Mouse (Mus musculus) gastrocnemius, postnatal 4 days (tissue): ENCODE data around the gene Ift46. TPM values are rescaled to one million over a fixed set of nuclear protein-coding genes. Genes with fewer than 3 reads are reported as not detected.

Experiments used
- DNase-seq, 2 experiments: peaks; one replicate each; pipeline ENCODE4 v3.0.0; 2021 to 2022; ENCODE audit warnings: low spot score in 2 of 2, mixed read lengths in 2 of 2
- long read RNA-seq, 2 experiments: library from polyadenylated mRNA; stranded (forward); transcript quantifications; one replicate each; pipeline ENCODE4 v2.0.0; 2021
- total RNA-seq, 2 experiments: library from RNA; stranded (reverse); gene quantifications; 2 replicates each; pipeline ENCODE4 v1.2.3; 2021

Ift46 gene
- total RNA-seq = 10 to 100 TPM; 65.9 to 69.5 TPM
- long read RNA-seq, experiment 1, full-length matches to known transcripts = 9 of 12 reads
- long read RNA-seq, experiment 1, partial matches to known transcripts = 0 of 12 reads
- long read RNA-seq, experiment 1, other reads (novel, unspliced or antisense) = 3 of 12 reads
- long read RNA-seq, experiment 2, full-length matches to known transcripts = 15 of 18 reads
- long read RNA-seq, experiment 2, partial matches to known transcripts = 0 of 18 reads
- long read RNA-seq, experiment 2, other reads (novel, unspliced or antisense) = 3 of 18 reads

DNA sequence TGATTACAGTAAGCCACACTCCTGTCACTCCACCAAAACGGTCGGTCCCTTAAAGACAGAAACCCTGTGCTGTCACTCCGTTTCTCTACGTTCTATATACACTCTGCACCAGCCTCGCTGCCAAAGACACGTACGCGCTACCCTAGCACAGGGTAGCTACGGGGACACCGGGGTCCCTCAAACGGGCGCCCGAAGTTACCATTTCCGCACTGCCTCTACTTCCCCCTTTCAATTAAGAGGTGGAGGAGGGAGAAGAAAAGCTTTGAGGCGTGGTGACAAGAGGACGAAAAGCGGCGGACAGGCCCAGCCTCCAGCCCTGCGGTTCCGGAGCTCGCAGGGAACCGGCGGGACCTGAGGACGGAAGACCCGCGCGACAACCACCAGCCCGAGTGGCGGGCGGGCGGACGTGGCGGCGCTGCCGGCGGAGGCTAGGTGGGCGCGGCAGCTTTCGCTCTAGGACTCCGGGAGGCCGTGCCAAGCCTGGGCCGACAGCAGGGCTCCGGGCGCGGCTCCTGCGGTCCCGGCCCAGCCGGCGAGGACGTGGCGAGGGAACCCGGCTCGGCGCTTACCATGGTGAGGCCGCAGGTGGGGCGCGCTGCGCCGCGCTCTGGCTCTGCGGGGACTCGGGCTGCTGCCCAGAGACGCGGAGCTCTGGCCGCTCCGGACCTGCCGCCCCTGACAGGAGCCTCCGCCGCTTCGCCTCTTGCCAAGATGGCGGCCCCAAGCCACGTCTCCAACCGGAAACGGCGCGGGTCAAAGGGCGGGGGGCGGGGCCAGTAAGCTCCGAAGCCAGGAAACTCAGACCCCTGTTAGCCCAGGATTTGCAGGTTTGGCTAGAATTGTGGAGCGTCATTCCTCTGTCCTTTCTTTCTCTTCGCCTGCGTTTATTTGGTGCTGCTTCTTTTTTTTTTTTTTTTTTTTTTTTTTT lies at the start of gene Ift46, which contains the start of gene Arcn1:
Gene Ift46 (plus strand): TSS at position 808 of the 928 bp plus-strand sequence.
Gene Arcn1 (minus strand): TSS at position 745 of the 928 bp plus-strand sequence.
- DNase-seq = peak; percentile 74 to 84

DNA sequence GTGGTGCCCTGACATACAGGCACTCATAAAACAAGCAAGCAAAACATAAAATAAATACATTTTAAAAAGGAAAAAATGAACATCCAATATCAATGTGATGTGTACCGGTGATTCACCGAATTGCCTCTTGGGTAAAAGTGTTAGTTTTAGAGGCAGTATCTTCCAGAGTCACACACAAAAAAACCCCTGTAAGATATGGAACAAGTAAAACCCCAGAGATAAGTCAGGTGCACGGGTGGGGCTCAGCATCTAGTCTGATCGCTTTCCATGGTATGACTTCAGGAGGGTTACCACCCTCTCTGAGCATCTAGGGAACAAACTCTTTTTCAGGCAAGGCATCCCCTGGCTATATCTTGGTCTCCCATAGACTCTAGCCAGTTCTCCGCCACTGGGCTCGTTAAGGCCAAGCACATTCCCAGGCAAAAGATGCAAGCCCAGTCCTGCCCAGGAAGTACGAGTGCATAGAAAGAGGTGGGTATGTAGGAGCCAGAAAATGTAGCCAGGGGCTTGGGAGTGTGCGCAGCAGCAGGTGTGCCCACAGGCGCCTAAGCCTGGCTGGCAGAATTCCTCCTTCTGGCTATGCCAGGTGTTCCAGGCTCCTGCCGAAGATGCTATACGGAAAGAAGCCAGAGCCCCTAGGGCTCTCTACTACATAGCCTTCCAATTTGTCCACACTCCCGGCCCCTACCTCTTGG lies 48.6 kb upstream of the Ift46 start:
- DNase-seq = no peak

DNA sequence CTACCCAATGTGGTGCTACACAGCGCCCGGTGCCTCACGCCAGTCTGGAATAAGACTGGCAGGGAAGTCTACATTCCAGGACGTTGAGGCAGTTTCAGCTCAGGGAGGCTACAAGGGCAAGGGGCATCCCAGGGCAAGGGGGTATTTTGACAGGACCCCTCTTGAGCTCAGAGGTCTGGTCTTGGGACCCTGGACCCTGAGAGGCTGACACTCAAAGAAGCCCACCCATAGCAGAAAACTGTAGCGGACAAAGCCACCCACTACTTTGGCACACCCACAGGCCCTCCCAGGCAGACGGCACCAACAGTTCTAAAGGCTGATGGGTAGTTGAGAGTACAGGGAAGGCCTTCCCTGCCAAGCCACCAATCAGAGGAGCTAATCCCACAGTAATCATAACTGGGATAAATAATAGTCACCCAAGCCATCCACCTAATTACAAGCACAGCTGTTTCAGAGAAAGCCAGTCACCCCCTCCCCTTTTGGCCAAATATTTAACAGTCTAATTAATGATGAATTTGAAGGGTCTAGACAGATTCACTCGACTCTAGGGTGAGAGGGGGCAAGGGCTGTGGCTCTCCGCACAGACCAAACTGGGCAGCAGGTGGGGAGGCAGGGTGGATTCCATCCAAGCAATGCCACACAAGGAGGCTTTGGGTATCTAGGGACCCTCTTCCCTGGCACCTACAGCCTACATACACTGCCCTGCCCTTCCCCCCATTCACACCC lies 47.9 kb upstream of the Ift46 start:
- DNase-seq = no peak

DNA sequence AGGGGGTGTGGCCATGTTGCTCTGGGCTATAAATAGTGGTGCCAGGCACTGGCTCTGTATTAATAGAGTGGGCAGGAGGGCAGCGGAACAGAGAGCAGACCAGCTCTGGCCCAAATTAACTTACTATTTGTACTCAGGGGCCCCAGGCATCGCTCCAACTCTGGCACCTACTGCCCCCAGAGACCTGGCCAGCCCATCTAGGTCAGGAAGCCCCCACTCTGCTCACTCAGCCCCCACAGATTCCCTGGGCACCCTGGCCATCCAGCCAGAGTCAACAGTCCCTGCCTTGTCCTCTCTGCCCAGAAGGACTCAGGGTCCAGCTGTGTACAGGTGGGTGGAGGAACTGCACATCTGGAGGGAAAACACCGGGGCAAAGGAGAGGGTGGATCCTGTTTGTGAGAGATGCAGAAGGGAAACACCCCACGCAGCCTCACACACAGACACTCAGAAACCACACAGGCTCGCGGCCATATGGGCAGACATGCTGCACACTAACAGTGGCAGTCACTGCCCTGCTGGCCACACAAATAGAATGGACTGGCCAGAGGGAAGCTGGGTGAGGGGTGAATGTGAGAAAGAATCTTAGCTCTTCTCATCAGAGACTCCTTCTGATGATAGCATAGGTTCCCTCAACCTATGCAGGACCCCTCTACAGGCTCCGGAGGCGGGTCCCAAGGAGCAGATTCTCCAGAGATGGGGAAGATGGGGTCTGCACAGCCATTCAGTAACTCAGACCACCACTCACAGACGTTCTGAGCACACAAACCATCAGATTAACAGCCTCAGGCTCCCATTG lies 47.2 kb upstream of the Ift46 start:
- no peak for DNase-seq

DNA sequence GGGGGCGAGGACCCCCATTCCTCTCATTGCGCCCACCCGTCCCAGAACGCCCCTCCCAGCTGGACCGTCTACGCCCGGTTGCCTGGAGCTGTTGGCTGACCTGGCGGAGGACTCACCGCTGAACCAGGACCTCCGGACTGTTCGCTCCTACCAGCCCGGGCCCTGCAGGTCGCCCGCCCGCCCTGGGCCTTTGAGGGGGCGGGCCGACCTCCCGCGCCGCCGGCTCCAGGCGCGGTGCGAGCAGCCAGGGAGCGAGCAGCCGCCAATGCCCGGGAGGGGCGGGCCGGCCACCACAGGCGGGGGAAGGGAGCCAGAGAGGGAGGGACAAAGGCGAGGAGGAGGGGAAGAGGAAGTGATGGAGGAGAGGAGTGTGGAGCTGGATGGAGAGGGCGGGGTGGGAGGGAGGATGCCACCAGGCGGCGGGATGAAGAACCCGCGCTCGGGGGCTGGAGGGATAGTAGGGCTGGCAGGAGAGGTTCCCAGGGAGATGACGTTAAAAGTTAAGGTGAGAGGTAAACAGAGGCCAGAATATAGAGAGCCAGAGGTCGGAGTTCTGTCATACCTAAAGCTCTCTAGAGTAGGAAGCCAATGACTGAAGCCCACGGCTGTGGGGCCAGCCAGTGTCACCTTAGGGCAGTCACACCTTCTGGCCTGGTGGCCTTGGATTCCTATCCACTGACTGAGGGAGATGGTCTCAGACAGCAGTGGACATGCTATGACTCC lies 46.4 kb upstream of the Ift46 start:
- DNase-seq = peak; percentile 84 to 87

DNA sequence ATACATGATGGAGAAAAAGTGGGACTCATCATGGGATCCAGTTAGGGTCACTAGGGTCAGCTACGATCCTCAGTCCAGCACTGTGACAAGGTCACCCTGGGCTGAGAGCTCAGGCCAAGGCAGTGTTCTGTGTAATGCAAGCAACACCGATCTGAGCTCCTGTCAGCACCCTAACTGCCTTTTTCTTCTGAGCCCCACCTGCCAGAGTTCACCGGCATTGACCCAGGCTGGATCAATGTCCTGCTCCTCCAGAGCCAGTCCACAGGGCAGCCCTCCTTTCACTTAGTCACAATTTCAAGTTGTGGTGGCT lies 45.9 kb upstream of the Ift46 start:
- DNase-seq = no peak

DNA sequence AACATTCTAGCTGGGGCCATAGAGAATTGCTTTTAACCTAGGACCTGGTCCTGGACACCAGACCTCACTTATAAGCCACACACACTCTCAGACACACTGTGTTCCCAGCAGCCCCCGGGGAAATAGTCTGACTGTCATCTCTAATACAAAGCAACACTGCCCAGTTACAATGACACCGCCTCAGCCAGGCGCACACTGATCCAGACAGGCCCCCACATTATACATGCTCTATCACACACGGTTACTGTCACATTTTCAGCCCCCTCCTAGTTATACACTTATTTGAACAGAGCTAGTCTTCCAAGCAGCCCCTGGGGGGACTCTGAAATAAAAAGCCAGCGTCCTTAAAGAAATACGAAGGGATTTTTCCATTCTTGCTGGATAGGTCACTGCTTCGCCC lies 45.1 kb upstream of the Ift46 start:
- no peak for DNase-seq

DNA sequence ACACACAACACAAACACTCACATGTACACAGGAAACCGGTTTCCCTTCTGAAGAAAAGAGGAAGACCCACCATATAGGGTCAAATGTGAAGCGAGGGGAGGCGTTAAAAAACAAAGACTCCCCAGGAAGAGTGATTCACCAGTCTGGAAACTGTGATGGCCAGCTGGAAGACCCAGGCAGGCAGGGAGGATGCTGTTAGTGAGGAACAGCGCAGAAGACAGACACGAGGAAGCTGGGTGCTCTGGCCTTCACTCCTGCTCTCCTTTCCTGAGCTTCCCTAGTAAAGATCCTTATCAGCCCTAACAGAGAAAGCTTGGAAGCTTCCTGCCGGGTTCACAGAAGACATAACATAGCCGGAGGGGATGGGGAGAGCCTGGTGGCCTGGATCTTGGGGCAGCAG lies 44.7 kb upstream of the Ift46 start:
- DNase-seq = no peak

DNA sequence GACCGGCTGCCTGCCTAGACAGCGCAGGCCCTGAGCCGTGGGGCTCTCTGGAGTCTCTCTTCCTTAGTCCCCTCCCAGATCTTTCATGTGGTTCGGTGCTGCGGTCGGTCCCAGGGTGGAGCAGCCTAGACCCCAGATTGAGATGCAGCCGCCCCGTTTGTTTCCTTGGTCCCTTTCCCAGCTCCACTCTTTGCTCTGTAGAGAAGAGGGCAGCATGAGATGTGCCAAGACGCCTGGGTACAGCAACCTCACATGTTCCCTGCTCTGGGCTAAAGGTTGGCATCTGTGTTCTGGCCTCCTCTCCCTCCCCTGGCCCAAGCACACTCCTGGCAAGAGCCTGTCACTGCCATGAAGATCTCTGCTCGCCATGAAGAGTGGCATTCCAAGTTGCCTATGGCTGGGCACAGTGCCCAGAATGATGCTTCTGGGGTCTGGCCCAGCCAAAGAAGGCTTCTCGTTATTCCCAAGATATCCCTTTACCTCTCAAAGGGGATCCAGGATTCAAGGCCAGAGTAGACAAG lies 44.1 kb upstream of the Ift46 start:
- no peak for DNase-seq

DNA sequence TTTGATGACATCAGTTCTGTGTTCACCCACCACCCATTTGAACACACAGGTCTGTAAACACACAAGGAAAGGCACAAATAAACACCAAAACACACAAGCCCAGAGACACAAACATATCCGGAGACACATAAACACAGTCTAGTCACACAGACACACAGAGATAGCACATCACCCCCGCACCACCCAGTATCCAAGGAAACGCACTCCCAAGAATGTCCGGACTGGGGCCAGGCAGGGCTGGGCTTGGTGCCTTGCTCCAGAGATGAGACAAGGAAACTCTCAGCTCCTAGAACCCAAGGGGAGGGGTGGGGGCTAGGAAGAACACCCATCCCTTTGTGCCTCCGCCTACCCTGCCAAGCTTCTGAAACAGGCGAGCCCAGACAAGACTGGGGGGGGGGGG lies 43.5 kb upstream of the Ift46 start:
- DNase-seq = peak in 1 of 2 experiments; percentile 73

DNA sequence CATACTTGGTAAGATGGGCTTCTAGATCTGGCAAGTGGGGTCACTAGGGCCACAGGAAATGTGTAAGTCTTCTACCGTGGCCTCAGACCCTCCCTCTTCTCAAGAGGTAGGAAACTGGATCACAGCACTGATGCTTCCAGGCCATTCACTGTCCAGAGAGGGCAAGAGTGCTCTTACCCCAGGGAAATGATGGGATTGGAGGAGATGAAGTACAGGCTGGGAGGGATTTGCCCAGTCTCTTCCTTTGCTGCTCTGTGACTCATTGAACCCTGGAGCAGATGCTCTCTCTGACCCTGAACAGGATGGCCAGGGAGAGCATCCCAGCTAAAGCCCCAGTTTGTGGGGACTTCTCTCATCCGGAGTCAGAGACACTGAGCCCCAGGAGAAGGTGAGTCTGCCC lies 43.0 kb upstream of the Ift46 start:
- no peak for DNase-seq

DNA sequence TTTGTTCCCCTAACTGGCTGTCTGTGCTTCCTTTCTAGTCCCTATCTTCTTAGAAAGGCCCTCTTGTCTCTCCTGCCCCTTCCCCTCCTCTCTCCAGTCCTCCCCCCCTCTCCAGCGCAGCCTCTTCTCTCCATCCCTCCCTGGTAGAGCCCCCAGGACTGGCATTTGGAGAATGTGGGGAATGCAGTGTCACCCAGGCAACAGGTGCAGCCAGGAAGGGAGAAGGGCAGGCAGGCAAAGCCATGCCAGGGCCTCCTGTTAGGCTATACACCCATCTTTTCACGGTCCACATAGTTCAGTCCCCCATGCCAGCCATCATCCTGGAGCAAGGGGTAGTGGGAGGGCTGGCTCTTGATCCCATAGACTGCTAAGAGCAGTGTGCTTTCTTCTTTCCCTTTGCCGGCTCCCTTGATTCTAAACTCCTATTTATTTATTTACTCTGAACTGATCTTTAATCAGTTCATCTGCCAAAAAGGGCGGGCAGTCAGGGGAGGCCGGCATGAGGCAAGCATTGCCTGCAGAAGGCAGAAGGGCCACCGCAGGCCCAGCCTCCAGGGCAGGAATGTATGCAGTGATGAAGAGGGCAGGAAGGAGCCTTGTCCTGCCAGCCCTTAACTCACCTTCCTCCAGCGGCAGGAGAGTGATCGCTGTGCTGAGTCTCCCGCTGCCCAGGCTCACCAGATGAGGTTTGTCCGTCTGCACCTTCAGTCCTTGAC lies 41.1 kb upstream of the Ift46 start:
- DNase-seq = no peak

DNA sequence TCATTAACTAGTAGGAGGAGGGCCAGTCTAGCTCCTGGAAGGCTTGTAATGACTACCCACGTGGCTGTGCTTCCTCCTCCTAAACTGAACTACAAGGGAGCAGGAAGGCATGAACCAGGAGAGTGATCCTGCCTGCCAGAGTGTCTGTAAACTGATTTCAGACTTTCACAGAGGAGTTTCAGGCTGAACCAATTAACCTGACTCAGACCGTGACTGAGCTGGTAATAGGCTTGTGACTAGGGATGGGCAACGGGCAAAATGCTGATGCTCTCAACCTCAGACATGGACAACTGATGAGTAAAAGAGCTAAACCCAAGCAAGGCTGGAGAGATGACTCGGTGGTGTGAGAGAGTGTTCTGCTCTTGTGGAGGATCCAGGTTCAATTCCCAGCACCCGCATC lies 40.3 kb upstream of the Ift46 start:
- DNase-seq = no peak

DNA sequence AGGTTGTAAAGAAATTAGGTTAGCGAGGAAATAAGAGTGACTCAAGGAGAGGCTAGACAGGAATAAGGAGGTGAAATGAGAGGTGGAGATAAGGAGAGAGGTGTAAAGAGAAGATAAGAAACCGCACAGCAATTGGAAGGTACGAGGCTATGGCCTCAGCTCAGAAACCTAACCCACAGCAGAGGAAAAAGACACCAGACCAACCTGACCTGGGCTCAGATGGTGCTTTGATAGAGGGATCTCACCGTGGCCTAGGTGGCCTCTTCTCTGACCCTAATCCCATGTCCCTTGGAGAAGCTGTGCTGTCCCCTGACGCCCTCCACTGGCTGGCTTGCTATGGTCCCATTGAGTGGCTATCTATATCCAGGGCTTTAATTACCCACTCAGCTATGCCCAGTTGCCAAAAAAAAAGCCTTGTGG lies 35.6 kb upstream of the Ift46 start:
- DNase-seq = no peak

DNA sequence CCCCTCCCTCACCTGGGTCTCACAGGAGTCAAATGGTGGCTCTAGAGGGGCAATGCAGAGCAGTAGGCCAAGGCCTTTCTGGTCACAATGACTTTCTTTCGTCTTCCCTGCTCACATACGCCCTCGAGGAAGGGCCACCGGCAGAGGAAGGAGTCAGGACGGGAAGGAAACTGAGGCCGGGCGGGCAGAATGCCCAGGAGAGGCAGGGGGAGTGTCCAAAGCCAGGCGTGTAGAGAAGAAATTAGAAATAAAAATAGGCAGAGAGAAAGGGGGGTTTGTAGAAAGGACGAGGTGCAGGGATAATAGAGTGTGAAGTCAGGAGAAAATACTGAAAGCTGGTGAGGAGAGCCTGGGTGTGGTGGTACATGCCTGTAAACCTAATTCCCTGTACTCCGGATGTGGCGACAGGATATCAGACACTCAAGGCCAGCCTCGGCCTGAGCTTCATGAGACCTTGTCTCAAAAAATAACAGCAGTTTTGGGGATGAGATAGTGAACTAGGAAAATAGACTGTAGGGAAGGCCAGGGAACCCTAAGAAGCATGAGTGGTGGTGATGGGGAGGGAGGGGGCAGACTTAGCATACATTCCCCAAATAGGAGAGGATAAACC lies 34.7 kb upstream of the Ift46 start:
- peak in 1 of 2 experiments; percentile 12 for DNase-seq

DNA sequence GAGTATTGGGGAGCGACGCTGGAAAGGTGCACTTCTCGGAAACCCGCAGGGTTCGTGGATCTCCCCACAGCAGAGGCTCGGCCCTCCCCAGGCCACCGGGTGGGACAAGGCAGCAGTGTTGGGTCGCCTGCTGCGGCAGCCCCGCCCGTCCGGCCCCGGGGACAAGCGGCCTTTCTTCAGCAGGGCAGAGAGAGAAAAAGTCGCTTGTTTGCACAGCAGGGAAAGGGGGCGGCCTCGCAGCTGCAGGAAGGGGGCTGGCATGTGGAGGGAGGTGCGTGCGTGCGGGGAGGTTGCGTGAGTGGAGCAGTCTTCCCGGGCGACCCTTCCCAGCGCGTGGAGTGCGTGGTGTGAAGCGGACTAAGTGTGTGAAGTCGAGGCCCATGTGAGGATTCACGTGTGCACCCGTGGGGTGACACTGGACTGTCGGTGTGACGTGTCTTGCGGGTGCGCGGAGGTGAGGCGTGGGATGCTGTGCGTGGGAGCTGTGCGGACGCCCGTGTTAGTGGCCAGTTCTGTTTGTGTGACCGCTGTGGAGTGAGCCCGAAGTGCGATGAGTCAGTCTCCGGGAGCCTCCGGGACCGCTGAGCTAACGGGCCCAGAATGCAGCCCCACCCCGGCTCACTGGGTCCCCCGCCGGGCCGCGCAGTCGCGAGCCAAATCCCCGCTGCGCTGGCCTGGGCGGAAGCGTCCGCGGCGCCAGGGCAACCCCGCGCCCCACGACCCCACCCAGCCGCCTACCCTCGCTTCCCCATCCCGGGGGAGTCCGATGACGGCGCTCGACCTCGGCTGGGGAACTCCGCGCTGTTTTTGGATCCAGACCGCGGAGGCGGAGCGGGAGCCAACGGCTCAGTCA lies 33.8 kb upstream of the Ift46 start:
- peak; percentile 71 to 78 for DNase-seq
